Mouse (Mus musculus) kidney, adult 2 months (tissue): ENCODE measurements at regions not wholly inside any gene's neighbourhood (a gene's known extent, or its start where the extent isn't known, plus 50 kb on each side); places are given as distances from the start of the nearest gene placed in this dataset.

Source experiments
- DNase-seq: peaks from one replicate; pipeline ENCODE4 v3.0.0; 2021
- H3K27ac ChIP-seq: fragments of 200-500 bp; 2 replicates; pipeline ENCODE4 v1.5.1; 2012; ENCODE audit warnings: low read depth, low read length, control low read depth, inconsistent platforms; ENCODE audit not compliant: insufficient read depth
- H3K27me3 ChIP-seq: fragments of 200-500 bp; replicated peaks from 2 replicates; pipeline ENCODE4 v1.6.1; 2012; ENCODE audit warnings: mild to moderate bottlenecking, moderate library complexity, low read length, inconsistent platforms; ENCODE audit not compliant: control insufficient read depth, insufficient read depth
- H3K36me3 ChIP-seq: fragments of 200-500 bp; 2 replicates; pipeline ENCODE4 v1.6.1; 2012; ENCODE audit warnings: mild to moderate bottlenecking, moderate library complexity, low read length, inconsistent platforms; ENCODE audit not compliant: control insufficient read depth, insufficient read depth
- H3K4me1 ChIP-seq: fragments of 200-500 bp; 2 replicates; pipeline ENCODE4 v1.6.1; 2011; ENCODE audit warnings: low read length; ENCODE audit not compliant: control insufficient read depth, insufficient read depth
- H3K4me3 ChIP-seq: fragments of 200-500 bp; 2 replicates; pipeline ENCODE4 v1.5.1; 2011; ENCODE audit warnings: mild to moderate bottlenecking, low read depth, low read length, control low read depth; ENCODE audit not compliant: insufficient read depth
- CTCF ChIP-seq: fragments of 200-500 bp; conservative IDR thresholded peaks from 2 replicates; pipeline ENCODE4 v1.5.1; 2011; ENCODE audit warnings: low read depth, mild to moderate bottlenecking, control low read depth, low read length, moderate library complexity, mixed read lengths; ENCODE audit not compliant: insufficient read depth, insufficient read length
- POLR2A ChIP-seq: fragments of 200-500 bp; IDR thresholded peaks from one replicate; pipeline ENCODE4 v1.6.1; 2011; ENCODE audit warnings: low read depth, low read length, control low read depth
- WGBS: fragments of 180-500 bp; shearing (Covaris S2); methylation state at CpG from one replicate; pipeline ENCODE4 v1.1.7; 2018; 5-methylcytosine and 5-hydroxymethylcytosine counted together

DNA sequence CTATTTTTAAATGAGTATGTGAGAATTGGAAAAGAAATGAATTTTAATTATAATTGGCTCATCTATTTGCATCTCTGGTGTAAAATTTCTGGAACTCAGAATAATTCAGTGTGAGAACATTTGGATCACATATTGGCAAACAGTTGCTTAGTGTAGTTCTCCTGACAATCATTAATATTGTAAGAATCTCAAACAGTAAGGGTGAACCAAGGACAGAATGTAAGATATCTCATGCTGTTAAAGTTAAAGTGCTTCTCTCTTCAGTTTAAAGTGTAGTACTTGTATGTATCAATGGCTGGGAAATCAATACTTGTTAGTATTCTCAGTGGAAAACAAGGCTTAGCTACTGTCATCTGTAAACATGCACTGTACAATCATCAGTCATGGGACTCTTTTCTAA, 238.0 kb upstream of the Epha5 start:
- no peaks in the 10 kb centered on the region for H3K36me3 ChIP-seq
- TF ChIP-seq CTCF (no peak), POLR2A (no peak)
- no peak overlapping the region for H3K27ac ChIP-seq
- DNase-seq = no peak
- H3K27me3 ChIP-seq = no peaks in the 10 kb centered on the region
- H3K4me1 ChIP-seq = no peaks in the 10 kb centered on the region
- H3K4me3 ChIP-seq = no peak overlapping the region

DNA sequence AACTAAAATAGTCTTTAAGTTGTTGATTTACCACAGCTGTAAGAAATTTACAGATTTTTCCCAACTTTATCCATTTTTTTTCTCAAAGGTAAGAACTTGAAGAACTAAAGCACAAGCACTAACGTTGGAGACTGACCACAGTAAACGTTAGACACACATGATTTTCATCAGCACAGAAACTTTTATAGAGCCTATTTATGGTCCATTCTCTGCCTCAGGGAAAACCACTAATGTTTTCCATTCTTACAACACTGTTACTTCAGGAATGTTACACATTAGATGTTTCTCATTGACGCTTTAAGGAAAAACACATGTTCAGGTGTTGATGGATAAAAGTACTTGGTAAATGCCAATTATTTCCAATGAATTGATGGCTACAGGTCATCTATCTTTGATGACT, 218.3 kb upstream of the Epha5 start:
- Histone ChIP-seq H3K4me1 (no peaks in the 10 kb centered on the region), H3K36me3 (no peaks in the 10 kb centered on the region), H3K27me3 (no peaks in the 10 kb centered on the region; the same call in 1 of the 2 replicates), H3K4me3 (no peak overlapping the region), H3K27ac (no peak overlapping the region)
- no peak for DNase-seq
- WGBS = 69% methylated on average over 3 of the region's 3 CpGs
- TF ChIP-seq CTCF (no peak), POLR2A (no peak)

DNA sequence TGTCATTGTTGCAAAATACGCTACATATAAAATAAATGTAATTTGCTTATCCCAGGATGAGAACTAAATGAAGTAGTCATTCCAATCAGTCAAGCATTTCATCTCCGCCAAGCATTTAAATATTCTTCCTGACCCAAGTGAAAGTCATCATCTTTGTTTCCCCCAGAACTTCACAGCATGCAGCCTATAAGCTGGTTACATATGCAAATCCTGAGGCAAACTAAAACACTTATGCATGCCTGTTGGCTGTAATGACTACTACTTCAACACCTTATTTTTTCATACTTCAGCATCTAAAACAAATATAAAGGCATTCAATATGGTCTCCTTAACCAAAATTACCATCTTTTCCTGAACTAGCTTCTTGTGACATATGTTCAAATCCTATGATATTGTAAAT, 215.7 kb upstream of the Epha5 start:
- no peaks in the 10 kb centered on the region; the same call in 1 of the 2 replicates for H3K27me3 ChIP-seq
- no peak overlapping the region for H3K27ac ChIP-seq
- 79% methylated on average over 2 of the region's 2 CpGs for WGBS
- no peak for DNase-seq
- no peak overlapping the region for H3K4me3 ChIP-seq
- H3K36me3 ChIP-seq = no peaks in the 10 kb centered on the region
- TF ChIP-seq CTCF (no peak), POLR2A (no peak)
- no peaks in the 10 kb centered on the region for H3K4me1 ChIP-seq

DNA sequence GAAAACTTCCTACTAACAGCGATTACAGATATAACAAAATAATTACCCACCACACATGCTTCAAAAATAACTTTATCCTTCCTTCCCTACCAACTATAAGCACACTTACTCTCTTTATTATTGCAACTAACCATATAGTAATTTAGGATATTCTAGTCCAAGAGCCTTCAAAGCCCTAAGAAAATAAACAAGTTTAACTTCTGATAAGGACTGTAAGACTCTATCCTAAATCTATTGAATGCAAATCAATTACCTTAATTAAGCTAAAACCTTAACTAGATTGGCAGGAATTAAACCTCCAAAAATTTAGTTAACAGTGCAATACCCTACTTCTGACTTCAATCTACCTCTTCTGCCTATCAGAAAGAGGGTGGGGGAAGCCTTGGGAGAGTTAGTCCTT, 201.0 kb upstream of the Epha5 start:
- Histone ChIP-seq H3K4me3 (no peak overlapping the region), H3K27me3 (no peaks in the 10 kb centered on the region), H3K4me1 (no peaks in the 10 kb centered on the region), H3K27ac (no peak overlapping the region), H3K36me3 (no peaks in the 10 kb centered on the region)
- TF ChIP-seq CTCF = no peak
- no peak for TF ChIP-seq POLR2A
- 83% methylated on average over 1 of the region's 1 CpGs for WGBS
- DNase-seq = no peak

DNA sequence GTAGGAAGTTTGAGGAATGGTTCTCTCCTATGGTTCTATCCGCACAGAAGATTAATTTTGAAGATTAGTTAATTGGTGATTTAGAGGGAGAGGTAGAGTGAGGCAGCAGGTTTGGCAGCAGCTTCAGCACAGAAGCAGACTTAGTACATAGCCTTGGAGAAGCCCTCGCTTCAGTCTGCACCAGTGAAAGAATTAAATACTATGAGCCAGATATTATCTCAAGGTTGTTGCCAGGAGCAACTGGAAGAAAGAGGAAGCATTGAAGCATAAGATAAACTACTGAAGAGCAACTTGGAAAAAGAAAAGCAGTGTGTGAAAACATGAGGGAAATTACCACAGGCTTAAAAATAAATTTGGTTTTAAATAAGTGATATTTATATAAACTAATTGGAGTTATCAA, 191.5 kb upstream of the Epha5 start:
- WGBS = 65% methylated on average over 2 of the region's 2 CpGs
- no peaks in the 10 kb centered on the region for H3K4me1 ChIP-seq
- 0 out of 2 replicates have a peak, but pooled peaks cover 1% of the 10 kb centered on the region for H3K27me3 ChIP-seq
- no peak overlapping the region for H3K4me3 ChIP-seq
- DNase-seq = no peak
- no peak overlapping the region for H3K27ac ChIP-seq
- TF ChIP-seq POLR2A (no peak), CTCF (no peak)
- H3K36me3 ChIP-seq = no peaks in the 10 kb centered on the region

DNA sequence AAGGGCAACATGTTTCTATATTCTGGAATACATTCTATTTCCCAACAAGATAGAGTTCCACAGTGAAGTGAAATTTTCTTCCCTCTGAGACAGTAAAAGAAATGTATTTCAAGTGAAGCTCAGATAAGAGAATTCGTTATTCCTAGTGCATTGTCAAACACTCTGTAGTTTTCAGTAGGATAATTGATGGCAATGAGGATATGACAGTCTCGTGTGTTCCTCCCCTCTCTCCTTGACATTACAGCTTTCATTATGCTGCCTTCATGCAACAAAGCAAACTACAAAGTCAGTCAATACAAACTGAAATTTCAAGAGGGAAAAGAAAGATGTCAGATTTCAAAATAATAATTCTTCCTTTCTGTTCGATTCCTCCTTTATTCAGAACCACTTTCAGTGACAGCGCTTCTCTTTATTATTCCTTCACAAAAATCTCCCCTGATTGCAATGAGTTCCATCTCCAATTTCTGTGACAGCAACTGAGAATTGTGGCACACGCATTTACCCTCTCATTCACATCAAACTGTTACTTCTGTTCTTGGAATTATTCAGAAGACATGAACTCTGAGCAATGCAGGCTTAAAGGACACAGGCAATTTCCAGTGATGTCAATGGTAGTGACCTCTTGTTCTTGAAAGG, 148.2 kb upstream of the Epha5 start:
- TF ChIP-seq CTCF (no peak), POLR2A (no peak)
- no peak for DNase-seq
- WGBS = 72% methylated on average over 5 of the region's 5 CpGs
- no peaks in the 10 kb centered on the region for H3K36me3 ChIP-seq
- no peak overlapping the region for H3K27ac ChIP-seq
- no peaks in the 10 kb centered on the region for H3K4me1 ChIP-seq
- H3K4me3 ChIP-seq = no peak overlapping the region
- H3K27me3 ChIP-seq = no peaks in the 10 kb centered on the region

DNA sequence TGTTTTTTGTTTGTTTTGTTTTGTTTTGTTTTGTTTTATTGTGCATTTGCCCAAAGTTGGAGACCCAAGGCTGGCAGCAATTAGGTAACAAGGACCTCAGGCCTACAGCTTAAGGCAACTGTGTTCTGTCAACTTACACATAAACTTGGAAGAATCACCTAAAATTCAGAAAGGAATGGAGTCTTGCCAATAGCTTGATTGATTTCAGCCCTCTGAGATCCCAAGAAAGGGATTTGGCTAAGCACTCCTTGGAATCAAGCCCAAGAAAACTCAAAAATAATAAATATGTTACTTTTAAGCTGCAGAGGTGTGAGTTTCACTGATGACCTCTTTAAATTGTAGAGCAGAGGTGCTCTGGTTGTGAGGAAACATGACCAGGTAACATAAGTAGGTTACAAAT, 102.7 kb upstream of the Epha5 start:
- no peak overlapping the region for H3K4me3 ChIP-seq
- H3K27me3 ChIP-seq = no peaks in the 10 kb centered on the region
- H3K27ac ChIP-seq = no peak overlapping the region
- H3K4me1 ChIP-seq = no peaks in the 10 kb centered on the region
- no peak for TF ChIP-seq POLR2A
- no peak for TF ChIP-seq CTCF
- no peaks in the 10 kb centered on the region for H3K36me3 ChIP-seq
- DNase-seq = no peak
